Mouse (Mus musculus) T-helper 2 cell (primary cell): ENCODE measurements at regions not wholly inside any gene's neighbourhood (a gene's known extent, or its start where the extent isn't known, plus 50 kb on each side); places are given as distances from the start of the nearest gene placed in this dataset.

Source experiments
- in situ Hi-C: fragments of 300-600 bp; cut with MboI, MseI; formaldehyde crosslinking; loops from one replicate; pipeline ENCODE4 v1.15.1; 2025; ENCODE audit warnings: high pct_unique_total_duplicates

DNA sequence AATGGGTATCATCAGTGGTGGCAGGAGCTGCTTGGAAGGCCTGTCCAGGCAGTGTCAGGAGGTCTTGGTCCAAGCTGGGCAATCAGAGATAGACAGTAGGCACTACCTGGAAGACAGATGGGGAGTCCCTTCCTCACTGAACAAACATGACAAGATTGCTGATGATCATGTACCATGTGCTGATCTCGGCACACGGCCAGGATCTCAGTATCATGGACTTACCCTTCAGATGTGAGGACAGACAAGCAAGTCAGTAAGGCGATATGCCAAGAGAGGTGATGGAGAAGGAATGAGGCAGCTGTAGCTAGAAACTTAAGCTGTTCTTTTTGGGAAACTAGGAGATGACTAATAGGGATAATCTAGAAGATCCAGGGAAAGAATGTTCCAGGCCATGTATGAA, 238.2 kb downstream of the Rybp start:
- in situ Hi-C loops = no loop called here

DNA sequence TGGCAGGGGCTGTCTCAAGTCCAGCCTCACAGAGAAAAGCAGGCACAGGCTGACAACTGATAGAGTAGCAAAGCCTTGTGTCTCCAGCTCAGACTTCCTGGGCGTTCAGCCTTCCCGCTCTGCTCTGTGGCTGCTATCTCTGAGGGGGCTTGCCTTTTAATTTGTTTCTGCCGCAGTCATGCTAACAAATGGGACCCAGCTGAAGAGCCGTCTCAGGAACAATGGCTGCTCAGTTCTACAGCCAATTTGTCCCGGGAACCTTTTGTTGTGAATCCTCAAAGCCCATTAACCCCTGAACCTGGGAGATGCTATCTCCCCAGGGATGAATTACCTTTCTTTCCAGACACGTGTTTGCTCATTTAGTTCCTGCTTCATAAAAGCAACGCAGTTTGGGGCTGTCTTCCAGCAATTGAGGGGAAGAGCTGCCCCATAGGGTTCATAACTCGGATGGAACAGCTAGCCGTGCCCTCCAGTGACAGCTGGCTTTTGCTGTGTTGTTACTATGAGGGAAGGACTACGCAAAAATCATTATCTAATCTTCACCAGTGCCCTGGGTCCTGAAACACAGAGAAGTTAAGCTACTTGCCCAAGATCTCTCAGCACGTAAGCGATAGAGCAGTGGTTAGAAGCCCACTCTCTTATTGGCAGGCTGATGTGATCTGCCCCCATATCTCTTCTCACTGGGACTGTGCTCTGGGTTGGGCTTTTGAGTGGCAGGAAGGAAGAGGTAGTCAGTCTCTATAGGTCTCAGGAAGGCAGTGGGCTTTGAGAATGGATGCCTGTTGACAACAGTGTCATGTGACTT, 240.9 kb downstream of the Rybp start:
- in situ Hi-C loops = no loop called here

DNA sequence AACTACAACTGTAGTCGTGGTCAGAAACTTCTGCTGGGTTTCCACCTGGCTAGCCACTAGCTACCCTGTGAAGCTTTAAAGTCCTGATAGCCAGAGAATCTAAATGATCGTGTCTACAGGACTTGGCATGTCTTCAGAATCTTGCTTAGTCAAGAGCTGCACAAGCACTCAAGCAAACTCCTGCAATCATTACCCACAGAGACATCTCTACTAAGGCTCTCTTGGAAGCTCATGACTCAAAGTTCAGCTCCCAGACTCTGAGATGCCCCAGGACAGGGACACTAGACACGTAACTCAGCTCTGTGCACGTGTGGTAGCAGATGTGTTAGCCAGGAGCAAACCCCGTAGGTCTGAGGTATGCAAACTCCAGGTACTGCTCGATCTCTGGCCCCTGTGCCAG, 242.2 kb downstream of the Rybp start:
- in situ Hi-C loops = no loop called here

DNA sequence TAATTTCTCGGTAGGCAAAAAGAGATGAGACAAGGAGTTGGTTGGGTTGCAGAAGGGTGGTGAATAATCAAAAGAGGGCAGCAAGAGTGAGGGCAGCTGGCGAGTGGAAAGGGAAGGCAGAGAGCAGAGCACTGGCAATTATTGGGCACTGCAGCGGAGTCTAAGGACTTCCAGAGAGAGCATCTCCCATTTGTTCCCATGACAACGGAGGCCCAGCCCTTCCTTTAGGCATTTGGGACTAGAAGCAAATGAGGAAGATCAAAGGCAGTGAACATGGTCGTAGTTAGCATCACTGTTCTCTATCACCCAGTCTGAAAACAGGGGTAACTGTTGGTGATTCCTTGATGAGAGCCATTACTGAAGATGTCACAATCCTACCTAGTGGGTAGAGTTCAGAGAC, 246.1 kb downstream of the Rybp start:
- in situ Hi-C loops = no loop called here

DNA sequence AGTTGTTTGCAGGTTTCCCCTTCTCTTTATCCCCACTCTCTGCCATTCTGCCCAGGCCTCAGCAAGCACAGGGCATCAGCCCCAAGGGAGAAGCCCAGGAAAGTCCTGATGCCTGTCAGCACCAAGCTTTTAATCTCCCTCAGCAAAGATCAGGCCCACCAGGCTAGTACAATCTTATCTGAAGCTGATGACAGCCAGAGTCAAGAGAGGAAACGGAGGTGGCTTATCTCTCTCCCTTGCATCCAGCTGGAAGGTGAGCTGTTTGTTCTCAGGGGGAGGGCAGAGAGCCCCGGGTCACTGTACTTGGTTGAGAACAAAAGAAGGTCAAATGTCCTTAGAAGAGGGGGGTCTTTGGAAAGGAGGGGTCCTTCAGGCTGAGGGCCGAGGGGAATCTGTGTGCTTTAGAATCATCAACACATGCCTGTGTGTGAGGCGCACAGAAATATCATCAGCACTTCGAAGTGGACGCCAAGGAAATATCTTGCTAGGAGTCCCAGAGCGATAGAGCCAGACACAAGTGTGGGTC, 246.8 kb downstream of the Rybp start:
- in situ Hi-C loops = no loop called here

DNA sequence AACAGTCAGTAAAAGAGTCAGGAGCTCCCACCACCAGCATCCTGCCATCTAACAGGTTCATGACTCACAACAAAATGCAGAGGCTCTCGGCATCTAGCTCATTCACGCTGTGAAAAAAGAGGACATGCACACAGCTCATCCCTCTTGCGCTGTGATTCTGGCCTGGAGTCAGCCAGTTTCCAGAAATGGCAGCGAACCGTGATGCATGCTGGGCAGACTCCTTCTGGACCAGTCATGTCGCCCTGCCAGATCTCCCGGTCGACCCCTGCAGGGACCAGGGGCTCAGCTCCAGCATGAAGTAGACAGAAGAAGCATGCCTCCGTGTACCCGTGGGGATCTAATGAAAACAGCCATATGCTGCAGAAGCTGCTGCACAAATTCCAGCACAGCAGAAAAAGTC, 254.6 kb downstream of the Rybp start:
- in situ Hi-C loops = no loop called here

DNA sequence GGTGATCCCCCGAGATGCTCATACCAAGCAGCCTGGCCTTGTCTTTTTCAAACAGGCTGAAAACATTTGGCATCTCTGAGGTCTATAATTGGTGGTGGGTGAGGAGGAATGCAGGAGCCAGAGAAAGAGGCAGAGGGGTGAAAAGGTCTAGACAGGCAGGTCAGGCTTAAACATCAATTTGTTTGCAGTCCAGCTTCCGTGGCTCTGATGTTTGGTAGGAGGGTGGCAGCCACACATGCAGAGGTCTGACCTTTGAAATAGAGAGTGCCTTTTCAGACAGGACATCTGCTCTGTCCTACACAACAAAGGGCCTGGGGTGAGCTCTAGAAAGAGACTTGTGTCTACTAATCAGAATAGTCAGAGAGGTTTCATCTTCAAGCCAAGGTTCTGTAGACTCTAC, 256.8 kb downstream of the Rybp start:
- in situ Hi-C loops = no loop called here

DNA sequence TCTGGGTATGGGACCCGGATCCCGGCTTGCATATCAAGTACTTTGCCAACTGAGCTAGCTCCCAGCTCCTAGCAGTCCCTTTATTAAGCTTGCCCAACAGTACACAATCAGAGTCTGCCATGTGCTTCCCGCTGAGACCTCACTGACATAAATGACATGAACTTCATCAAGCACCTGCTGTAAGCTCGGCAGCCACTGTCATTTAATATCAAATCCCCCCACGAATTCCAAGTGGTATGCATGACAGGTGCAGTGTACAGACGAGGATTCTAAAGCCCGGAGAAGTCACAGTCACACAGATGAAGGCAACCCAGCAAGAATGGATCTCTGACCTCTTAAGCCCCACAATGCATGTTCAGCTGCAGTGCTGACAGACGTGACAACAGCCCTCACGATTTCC, 257.3 kb downstream of the Rybp start:
- in situ Hi-C loops = no loop called here

DNA sequence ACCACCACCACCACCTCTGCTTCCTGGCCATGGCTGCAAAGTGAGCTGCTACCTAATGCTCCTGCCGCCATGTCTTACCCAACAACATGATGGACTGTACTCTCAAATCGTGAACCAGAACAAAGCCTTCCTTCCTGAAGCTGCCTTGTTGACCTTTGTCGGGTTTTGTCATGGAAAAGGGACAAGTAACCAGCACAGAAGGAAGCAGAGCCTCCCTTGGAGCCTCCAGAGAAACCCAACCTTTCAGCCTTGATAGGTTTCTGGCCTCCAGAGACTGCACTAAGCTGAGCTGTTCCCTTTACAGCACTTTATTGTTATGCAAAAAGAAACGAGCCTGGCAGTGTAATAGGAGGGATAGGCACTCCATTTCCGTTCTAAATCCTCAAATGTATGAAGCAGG, 259.8 kb downstream of the Rybp start:
- in situ Hi-C loops = loop anchor here (10.0 kb wide), 1 partner anchor 267 kb away; no protein-coding TSS in a partner anchor

DNA sequence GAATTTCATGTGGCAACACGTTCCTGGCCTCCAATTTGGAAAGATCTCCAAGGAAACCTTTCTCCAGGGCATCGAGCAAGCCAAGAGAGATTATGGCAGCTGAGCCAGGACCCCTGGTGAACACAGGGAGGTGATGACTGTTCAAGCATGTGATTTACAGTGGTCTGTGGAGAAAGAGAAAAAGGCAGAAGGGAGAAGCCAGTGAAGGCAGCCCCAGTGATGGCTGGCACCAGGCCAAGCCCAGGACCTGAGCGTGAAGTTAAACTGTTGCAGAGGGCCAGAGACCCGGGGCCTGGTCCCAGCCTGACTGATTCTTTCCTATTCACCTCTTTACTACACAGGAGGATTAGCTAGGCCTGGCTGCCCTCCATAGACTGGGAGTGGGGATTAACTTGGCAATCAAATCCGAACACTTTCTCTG, 261.7 kb downstream of the Rybp start:
- in situ Hi-C loops = loop anchor here (10.0 kb wide), 1 partner anchor 269 kb away; no protein-coding TSS in a partner anchor

DNA sequence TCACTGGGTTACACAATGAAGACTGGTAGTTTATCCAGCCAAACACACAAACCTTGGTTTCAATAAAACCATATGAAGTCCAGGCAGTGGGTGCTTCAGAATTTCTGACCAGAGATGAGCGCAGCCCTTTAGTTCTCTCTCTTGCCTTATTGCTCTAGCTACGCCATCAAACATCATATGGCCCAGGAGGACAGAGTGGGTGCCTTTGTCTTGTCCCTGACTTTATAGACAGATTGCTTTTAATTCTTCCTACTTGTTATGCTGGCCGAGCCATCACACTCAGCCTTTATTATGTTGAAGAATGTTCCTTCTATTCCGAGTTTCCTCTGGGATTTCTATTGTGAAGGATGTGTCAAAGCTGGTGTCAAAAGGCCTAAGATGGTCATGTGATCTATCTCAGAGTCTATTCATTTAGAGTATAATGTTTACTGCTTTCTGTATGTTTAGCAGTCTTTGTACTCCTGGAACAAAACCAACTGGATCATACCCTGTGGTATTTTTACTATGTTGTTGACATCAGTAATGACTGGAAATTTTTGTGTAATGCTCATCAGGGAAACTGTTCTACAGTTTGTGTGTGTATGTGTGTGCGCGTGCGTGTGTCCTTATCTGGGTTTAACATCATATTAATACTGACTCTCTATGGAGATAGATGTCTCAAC, 263.7 kb downstream of the Rybp start:
- in situ Hi-C loops = loop anchor here (10.0 kb wide), 1 partner anchor 271 kb away; no protein-coding TSS in a partner anchor

DNA sequence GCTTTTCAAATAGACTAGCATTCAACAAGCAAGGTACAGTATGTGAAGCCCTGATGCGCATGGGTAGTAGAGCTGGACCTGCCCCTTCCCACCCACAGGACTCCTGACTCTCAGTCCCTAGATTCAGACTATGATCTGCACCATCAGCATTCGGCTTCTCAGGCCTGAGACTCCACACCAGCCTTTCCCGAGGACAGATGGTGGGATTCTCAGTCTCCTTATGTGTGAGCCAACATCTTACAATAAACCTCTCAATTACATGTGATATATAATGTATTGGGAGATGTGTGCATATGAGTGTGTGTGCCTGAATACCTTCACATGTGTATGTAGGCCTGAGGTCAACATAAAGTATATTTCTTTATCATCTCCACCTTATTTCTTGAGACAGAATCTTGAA, 268.3 kb downstream of the Rybp start:
- in situ Hi-C loops = no loop called here

DNA sequence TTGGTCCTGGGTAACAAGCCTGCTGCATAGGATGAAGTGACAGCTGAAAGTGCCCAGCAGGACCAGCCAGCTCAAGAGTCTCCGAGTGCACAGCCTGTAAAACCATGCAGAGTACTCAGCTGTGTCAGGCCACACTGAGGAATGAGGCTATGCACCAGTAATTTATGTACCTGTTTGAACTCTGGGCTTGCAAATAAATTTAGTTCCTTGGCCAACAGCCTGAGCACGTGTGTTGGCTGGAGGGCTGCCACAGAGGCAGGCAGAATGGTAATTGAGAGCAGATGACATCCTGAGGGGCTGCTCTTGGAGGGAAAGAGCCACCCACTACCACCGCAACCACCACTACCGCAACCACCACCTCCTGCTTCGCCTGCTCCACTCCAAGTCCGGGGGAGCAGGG, 273.3 kb downstream of the Rybp start:
- in situ Hi-C loops = no loop called here

DNA sequence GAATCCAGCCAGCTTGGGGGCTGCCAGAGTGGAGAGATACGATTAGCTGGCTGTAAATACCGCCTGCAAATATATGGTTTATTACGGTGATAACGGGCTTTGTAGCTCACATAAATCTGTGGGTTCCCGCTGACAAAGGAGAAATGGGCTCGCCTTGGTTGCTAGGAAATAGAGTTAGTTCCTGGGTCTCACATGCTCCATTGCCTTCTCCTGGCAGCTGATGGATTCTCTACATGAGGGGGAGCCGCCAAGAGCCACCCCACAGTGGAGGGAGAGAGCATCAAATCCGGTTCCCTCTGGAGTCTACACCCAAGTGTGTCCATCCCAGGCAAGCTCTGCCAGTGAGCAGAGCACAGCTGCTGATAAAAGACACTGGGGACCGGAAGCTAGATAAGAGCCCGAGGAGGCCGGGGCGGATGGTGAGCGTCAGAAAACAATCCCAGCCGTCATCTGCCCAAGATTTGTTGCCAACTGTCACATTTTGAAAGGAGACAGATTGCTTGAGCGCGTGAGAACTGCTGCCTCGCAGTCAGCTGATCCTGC, 275.7 kb downstream of the Rybp start:
- in situ Hi-C loops = no loop called here

DNA sequence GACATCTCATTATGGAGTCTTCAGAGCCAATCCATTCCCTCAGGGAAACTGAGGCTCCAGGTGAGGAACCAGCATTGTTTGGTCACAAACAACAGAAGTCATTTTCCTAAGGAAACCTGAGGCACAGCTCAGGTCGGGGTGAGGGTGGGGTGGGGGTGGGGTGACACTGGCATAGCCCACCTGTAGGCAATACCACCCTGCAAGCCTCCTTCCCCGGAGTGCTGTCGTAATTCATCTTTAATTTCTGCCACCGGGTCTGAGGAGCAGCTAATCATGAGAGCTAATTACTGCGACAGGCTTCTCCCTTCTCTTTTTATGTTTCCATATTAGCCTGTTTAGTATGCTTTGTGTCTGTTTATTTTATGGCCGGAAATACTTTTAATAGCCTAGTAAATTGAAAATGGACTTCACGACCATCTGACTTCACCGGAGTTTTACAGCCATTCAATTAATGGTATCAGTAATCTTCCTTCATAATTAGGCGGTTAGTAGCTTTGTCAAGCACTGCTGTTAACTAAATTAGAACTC, 276.3 kb downstream of the Rybp start:
- in situ Hi-C loops = no loop called here

DNA sequence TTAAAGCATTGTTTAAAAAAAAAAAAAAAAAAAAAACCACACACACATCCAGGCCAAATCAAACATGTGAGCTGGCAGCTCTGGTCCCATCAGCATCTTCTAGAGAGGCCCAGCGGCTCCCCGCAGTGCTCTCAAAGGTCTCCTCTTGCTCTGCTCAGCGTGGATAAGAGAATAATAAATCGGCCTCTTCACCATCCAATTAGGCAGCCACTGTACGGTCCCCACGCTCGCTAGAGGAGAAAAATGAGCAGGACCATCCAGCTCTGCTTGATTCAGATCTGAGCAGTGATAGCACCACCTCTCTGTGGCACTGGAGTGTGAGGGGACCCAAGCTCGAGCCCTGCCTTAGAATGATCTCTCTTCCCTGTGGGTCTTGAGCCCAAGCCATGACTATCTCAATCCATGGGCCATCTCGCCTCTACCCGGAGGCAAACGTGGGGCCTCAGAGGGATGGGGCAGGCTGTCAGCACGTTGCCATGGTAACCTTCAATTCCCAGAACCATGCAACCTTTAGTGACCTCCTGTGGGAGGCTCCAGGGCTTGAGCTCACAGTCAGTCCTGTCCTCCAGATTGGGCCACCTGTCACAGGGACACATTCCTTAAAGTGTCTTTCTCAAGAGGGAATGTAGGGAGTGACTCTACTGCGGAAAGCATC, 273.6 kb upstream of the Prok2 start:
- in situ Hi-C loops = no loop called here

DNA sequence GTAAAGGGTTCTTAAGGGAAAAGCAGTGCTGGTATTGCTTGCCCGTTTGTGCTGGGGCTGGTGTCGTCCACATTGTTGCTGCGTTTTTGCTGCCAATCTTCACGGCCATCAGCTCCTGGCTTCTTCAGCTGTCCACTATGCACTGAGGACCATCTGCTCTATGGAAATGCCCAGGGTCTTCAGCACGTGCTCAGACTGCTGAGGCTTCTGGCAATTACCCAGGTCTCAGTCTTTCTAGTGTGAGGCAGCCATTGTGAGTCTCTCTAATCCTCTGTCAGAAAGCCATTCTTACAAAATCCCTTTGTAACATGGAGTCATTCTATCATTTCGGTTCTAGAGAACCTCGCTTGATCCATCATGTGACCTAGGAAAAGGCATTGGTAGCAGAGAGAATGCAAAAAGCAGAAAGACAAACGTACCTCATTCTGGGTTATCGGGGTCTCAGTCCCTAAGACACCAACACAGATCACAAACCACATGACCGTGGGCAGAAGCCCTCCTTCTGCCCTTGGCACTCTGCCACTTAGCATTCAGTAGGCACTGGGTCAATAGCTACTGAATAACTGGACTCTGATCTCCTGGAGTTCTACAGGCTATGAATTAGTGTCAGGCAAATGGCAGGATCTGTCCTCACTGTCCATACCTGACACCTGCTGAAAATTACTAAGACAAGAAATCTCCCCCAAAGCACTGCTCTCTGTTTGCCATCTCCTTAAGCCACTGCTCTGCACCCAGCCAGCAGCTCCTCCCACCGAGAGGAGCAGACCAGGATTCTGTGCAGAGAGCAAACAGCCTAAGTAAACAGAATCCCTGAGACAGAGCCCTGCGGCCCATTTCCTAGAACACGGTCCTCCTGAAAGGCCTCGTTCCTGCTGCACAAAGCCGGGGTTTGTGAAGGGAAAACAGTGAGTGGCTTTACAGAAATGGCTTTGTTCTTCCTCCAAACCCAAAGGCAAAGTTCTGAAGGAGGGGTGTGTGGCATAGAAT, 270.1 kb upstream of the Prok2 start:
- in situ Hi-C loops = no loop called here

DNA sequence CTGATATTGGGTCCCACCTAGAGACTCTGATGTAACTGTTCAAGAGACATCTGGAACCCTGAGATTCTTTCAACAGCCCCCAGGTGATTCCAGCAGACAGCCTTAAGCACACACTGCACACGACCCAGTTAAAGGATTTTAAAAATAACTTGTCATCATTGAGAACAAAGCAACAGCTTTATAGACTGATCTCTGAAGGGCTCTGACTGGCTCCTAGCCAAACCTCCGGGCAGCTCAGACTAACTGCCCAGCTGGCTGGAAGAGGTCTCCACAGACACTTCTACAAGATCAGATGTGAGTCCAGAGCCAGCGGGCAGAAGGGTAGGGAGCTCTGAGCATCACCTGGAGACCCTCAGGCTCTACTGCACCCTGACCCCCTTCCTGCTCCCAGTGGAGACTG, 267.8 kb upstream of the Prok2 start:
- in situ Hi-C loops = no loop called here

DNA sequence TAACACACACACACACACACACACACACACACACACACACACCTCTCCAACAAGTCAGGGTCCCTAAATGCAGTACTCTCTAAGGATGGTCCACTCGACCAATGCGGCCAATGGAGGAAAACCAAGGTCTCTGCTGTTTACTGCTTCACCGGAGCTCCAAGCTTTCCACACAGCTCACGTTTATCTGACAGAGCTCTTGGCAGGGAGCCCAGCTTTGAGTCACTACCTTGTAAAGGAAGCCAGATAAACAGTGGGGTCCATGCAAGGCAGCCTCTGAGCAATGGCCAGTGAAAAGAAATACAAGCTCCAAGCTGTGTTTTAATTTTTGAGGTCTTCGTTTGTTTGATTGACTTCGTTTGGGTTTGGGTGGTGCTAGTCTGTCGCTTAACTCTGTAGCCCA, 264.9 kb upstream of the Prok2 start:
- in situ Hi-C loops = no loop called here

DNA sequence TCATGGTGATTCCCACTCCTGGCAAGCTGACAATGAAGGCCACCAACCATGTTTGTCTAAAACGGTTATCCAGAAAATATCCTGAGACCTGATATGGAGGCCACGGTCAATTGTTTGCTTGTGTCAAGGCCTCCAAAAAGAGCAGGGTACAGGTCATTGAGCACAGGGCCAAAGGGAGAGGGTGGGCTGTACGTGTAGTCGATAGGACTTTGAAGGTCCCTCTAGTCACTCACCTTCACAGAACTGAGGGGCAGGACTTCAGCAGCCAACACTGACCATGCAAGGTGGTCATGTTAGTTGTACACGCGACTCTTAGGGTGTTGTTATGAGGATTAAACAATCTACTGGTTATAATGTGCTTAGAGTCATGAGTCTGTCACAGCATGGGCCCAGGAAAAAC, 264.4 kb upstream of the Prok2 start:
- in situ Hi-C loops = no loop called here

DNA sequence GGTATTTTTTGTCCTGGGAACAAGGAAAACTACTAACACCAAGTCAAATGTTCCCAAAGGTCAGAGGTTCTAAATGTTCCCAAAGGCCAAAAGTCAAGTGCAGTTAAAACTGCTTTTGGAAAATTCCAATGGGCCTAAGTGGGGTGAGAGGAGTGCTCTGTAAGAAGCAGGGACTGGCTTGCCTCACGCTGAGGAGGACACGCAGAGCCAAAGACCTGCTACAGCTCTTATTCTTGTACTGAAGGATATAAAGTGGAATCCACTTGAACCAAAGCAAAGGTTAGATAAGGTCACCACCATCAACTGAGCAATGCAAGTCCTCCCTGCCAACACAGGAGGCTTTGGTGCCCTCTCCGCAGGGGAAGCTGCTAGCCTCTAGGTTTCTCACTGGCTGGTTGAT, 260.3 kb upstream of the Prok2 start:
- in situ Hi-C loops = no loop called here
